Mouse (Mus musculus): ENCODE data around the gene Ppard. TPM values are rescaled to one million over a fixed set of nuclear protein-coding genes. Genes with fewer than 3 reads are reported as not detected.

Ppard gene
- polyA plus RNA-seq, 1 experiment from 2014 or later, result 2.9 TPM

DNA sequence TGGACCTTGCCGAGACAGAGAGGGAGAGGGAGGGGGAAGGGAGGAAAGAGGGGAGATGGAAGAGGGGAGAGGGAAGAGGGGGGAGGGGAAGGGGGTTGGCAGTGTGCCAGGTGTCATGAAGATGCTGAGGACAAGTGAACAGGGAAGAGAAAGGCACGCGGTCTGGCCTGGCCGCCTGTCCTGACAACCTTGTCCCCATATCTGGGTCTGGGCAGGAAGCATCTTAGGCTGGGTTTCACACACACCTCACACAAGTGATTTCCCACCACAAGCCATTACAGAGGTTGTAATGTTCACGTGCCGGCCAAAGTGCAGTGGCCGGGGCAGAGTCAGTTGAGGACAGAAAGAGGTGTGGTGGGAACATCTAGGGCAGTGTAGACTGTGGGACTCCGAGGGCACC is 55.1 kb downstream of the Ppard start:
- WGBS, result 72% methylated on average over 8 of the region's 8 CpGs
- ATAC-seq (ENCODE audit: low read depth), result no peak

DNA sequence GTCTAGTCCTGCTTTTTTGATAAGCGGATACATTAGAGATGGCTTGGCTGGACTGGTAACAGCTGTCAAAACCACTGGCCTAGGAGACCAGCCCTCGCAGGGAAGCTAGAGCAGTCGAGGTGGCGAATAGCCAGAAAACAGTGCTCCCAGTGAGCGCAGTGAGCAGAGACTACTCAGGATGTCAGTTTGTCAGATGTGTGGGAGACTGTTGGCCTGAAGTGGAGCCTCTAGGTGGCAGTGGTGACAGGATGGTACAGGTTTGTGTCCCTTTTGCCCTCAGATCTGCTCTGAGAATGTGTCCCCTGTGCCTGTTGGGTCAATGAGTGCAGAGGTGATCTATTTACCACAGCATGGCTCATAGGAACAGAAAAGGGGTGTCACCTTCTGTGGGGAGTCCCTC is 55.5 kb downstream of the Ppard start:
- ATAC-seq (ENCODE audit: low read depth), result no peak
- H3K9me3 ChIP-seq (ENCODE audit: control insufficient read depth, low read length), result 0 out of 2 replicates have a peak, but pooled peaks cover 4% of the 10 kb centered on the region
- WGBS, result 66% methylated on average over 5 of the region's 5 CpGs
- H3K27me3 ChIP-seq (replicated peaks; ENCODE audit: control insufficient read depth, insufficient read depth, low read length), result no peaks in the 10 kb centered on the region
- no peak overlapping the region for H3K4me3 ChIP-seq (ENCODE audit: low read depth, low read length)
- H3K9ac ChIP-seq (ENCODE audit: low read depth, low read length), result no peak overlapping the region
- no peak overlapping the region for H3K27ac ChIP-seq (replicated peaks; ENCODE audit: low read depth, low read length)
- no peak overlapping the region for H3K4me2 ChIP-seq (ENCODE audit: low read depth, low read length)
- H3K36me3 ChIP-seq (ENCODE audit: control insufficient read depth, insufficient read depth, low read length), result peaks cover 8% of the 10 kb centered on the region; the same call in 1 of the 2 replicates
- no peak for DNase-seq (ENCODE audit: low spot score)
- no peaks in the 10 kb centered on the region for H3K4me1 ChIP-seq (ENCODE audit: control insufficient read depth, insufficient read depth, low read length)

More for the DNA sequence above, 55.1 kb downstream of the Ppard start:
- Histone ChIP-seq H3K4me3 (ENCODE audit: low read depth, low read length) (no peak overlapping the region), H3K4me1 (ENCODE audit: control insufficient read depth, insufficient read depth, low read length) (no peaks in the 10 kb centered on the region), H3K36me3 (ENCODE audit: control insufficient read depth, insufficient read depth, low read length) (peaks cover 8% of the 10 kb centered on the region; the same call in 1 of the 2 replicates), H3K4me2 (ENCODE audit: low read depth, low read length) (no peak overlapping the region), H3K9me3 (ENCODE audit: control insufficient read depth, low read length) (0 out of 2 replicates have a peak, but pooled peaks cover 4% of the 10 kb centered on the region), H3K27ac (replicated peaks; ENCODE audit: low read depth, low read length) (no peak overlapping the region), H3K9ac (ENCODE audit: low read depth, low read length) (no peak overlapping the region), H3K27me3 (replicated peaks; ENCODE audit: control insufficient read depth, insufficient read depth, low read length) (no peaks in the 10 kb centered on the region)
- no peak for DNase-seq (ENCODE audit: low spot score)

DNA sequence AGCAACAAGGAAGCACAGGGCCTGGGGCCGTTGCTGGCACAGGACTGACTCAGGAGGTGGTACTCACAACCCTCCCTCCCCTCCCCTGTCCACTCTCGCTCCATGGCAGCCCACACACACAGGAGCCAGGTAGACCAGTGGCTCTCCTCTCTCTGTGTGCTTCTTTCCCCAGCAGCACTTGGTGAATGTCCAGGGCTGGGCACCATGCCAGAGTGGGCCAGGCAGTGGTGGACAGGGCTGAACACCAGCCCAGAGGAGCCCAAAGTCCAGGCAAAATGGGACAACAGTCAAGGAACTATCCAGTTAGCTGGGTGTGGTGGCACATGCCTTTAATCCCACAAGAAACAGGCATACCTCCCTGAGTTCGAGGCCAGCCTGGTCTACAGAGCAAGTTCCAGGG is 57.8 kb downstream of the Ppard start:
- 0 out of 2 replicates have a peak, but pooled peaks cover 4% of the 10 kb centered on the region for H3K9me3 ChIP-seq (ENCODE audit: control insufficient read depth, low read length)
- H3K36me3 ChIP-seq (ENCODE audit: control insufficient read depth, insufficient read depth, low read length), result peaks cover 8% of the 10 kb centered on the region; the same call in 1 of the 2 replicates
- no peaks in the 10 kb centered on the region for H3K4me1 ChIP-seq (ENCODE audit: control insufficient read depth, insufficient read depth, low read length)
- ATAC-seq (ENCODE audit: low read depth) (no peak), DNase-seq (ENCODE audit: low spot score) (no peak)
- no peak overlapping the region for H3K4me3 ChIP-seq (ENCODE audit: low read depth, low read length)
- no peaks in the 10 kb centered on the region for H3K27me3 ChIP-seq (replicated peaks; ENCODE audit: control insufficient read depth, insufficient read depth, low read length)
- H3K9ac ChIP-seq (ENCODE audit: low read depth, low read length), result no peak overlapping the region
- no peak overlapping the region for H3K4me2 ChIP-seq (ENCODE audit: low read depth, low read length)
- WGBS, result 69% methylated on average over 3 of the region's 3 CpGs
- H3K27ac ChIP-seq (replicated peaks; ENCODE audit: low read depth, low read length), result no peak overlapping the region

DNA sequence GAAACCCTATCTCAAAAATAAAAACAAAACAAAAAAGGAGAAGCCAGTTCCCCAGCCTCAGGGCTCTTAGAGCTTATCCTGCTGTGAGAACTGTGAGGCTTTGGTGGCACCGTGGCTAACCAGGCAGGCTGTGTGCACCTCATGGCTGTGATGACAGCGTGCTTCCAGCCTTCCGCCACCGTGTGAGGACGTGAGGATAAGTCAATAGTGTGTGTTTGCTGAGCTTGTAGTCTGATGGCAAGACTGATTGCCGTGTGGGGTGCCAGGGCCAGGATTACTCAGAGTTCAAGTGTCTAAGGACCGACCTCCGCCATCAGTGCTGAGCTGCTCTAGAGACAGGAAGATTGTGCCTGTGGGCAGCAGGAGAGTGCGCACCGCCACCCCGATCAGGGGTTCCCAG is 58.2 kb downstream of the Ppard start:
- Histone ChIP-seq H3K4me1 (ENCODE audit: control insufficient read depth, insufficient read depth, low read length) (no peaks in the 10 kb centered on the region), H3K9me3 (ENCODE audit: control insufficient read depth, low read length) (0 out of 2 replicates have a peak, but pooled peaks cover 4% of the 10 kb centered on the region), H3K4me3 (ENCODE audit: low read depth, low read length) (no peak overlapping the region), H3K36me3 (ENCODE audit: control insufficient read depth, insufficient read depth, low read length) (peaks cover 8% of the 10 kb centered on the region; the same call in 1 of the 2 replicates), H3K4me2 (ENCODE audit: low read depth, low read length) (no peak overlapping the region), H3K9ac (ENCODE audit: low read depth, low read length) (no peak overlapping the region), H3K27ac (replicated peaks; ENCODE audit: low read depth, low read length) (no peak overlapping the region), H3K27me3 (replicated peaks; ENCODE audit: control insufficient read depth, insufficient read depth, low read length) (no peaks in the 10 kb centered on the region)
- no peak for ATAC-seq (ENCODE audit: low read depth)
- DNase-seq (ENCODE audit: low spot score), result no peak
- 79% methylated on average over 11 of the region's 11 CpGs for WGBS

DNA sequence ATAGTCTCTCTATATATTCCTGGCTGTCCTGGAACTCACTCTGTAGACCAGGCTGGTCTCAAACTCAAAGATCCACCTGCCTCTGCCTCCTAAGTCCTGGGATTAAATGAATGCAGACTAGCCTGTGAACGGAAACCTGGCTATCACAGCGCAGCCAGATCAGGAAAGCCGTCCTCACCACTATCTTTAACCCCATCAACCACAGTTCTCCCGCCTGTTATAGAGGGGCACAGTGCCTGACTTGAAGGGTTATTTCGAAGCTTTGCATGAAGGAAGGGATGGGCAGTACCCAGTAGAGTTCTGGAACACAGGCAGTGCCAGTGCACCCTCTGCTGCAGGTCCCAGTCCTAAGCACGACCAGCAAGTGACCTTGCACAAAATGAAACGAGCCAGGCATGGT is 58.8 kb downstream of the Ppard start:
- H3K4me2 ChIP-seq (ENCODE audit: low read depth, low read length), result no peak overlapping the region
- H3K9me3 ChIP-seq (ENCODE audit: control insufficient read depth, low read length), result 0 out of 2 replicates have a peak, but pooled peaks cover 4% of the 10 kb centered on the region
- no peak overlapping the region for H3K9ac ChIP-seq (ENCODE audit: low read depth, low read length)
- H3K27me3 ChIP-seq (replicated peaks; ENCODE audit: control insufficient read depth, insufficient read depth, low read length), result no peaks in the 10 kb centered on the region
- no peak overlapping the region for H3K4me3 ChIP-seq (ENCODE audit: low read depth, low read length)
- H3K4me1 ChIP-seq (ENCODE audit: control insufficient read depth, insufficient read depth, low read length), result no peaks in the 10 kb centered on the region
- ATAC-seq (ENCODE audit: low read depth) (no peak), DNase-seq (ENCODE audit: low spot score) (no peak)
- WGBS, result 79% methylated on average over 7 of the region's 7 CpGs
- H3K27ac ChIP-seq (replicated peaks; ENCODE audit: low read depth, low read length), result no peak overlapping the region
- peaks cover 8% of the 10 kb centered on the region; the same call in 1 of the 2 replicates for H3K36me3 ChIP-seq (ENCODE audit: control insufficient read depth, insufficient read depth, low read length)

DNA sequence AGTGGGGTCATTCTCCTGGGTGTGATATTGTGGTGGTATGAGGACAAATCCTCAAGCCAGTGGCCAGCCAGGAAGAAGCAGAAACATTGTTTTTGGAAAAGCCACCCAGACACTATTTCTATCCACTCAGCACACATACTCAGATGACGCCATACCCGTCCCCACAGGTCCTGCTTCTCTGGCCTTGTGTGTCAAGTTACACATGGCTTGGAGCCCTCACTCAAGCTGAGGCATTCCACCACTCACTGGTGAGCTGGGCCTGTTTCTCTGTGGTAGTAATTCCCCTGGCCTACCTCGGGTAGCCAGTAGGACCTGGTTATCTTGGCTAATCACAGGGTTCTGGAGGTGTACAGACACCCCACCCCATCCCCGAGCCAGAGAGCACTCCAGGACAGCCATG is 61.2 kb downstream of the Ppard start:
- Histone ChIP-seq H3K36me3 (ENCODE audit: control insufficient read depth, insufficient read depth, low read length) (peaks cover 14% of the 10 kb centered on the region), H3K9me3 (ENCODE audit: control insufficient read depth, low read length) (0 out of 2 replicates have a peak, but pooled peaks cover 4% of the 10 kb centered on the region), H3K4me2 (ENCODE audit: low read depth, low read length) (no peak overlapping the region), H3K27ac (replicated peaks; ENCODE audit: low read depth, low read length) (no peak overlapping the region), H3K4me1 (ENCODE audit: control insufficient read depth, insufficient read depth, low read length) (no peaks in the 10 kb centered on the region), H3K4me3 (ENCODE audit: low read depth, low read length) (no peak overlapping the region), H3K27me3 (replicated peaks; ENCODE audit: control insufficient read depth, insufficient read depth, low read length) (no peaks in the 10 kb centered on the region), H3K9ac (ENCODE audit: low read depth, low read length) (no peak overlapping the region)
- 43% methylated on average over 4 of the region's 4 CpGs for WGBS
- ATAC-seq (ENCODE audit: low read depth), result no peak
- peak; percentile 55 for DNase-seq (ENCODE audit: low spot score)

DNA sequence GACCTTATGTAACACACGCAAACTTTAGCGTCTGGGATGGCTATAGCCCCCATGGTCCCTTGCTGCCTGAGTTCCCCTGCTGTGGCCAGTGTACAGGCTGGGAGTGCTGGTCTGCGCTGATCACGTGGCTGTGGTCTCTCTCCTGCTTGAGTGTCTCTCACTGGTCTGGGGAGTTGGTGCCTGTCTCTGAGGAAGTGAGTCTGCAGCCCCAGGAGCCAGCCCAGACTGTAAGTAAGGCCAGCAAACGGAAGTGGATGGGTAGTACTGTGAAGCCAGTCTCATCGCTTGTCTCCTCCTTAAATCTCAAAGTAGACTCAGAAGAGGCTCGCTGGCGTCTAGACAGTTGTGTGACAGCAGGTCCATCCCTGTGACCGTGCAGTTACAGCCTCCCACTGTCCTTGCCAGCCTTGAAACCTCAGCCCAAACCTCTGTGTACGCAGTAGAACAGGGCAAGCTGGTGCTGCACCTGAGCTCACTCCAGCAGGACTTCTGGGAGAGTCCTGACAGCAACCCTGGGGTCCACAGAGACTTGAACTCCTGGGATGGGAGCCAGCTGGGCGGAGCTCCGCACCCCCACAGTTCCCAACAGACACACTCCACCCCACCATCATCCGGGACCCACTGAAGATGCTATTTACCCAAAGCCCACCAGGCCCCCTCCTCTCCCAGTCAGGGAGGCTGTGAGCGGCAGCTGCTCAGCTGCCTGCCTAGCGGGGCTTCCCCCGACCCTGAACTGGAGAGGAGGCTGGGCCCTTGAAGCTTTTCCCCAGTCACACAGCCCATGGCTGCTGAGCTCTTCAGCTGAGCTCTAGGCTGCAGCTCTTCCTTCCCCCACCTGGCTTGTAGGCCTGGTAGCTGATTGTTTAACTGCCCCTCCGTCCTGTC is 62.2 kb downstream of the Ppard start:
- H3K9ac ChIP-seq (ENCODE audit: low read depth, low read length), result peak overlapping the region; percentile 19; the same call in 1 of the 2 replicates
- ATAC-seq (ENCODE audit: low read depth), result peak; percentile 45
- 60% methylated on average over 12 of the region's 17 CpGs for WGBS

DNA sequence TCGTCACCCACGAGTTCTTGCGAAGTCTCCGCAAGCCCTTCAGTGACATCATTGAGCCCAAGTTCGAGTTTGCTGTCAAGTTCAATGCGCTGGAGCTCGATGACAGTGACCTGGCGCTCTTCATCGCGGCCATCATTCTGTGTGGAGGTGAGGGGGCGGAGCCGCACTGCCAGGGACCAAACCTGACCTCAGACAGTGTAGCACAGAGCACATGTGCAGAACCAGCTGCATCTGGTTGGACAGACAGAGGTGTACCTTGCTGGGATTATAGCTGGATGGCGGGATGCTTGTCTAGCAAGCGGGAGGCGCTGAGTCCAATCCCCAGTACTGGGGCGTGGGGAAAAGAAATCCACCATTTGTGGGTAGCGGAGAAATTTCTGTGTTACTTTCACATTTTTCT is 66.4 kb downstream of the Ppard start:
- Histone ChIP-seq H3K9ac (ENCODE audit: low read depth, low read length) (no peak overlapping the region), H3K27me3 (replicated peaks; ENCODE audit: control insufficient read depth, insufficient read depth, low read length) (no peaks in the 10 kb centered on the region), H3K4me2 (ENCODE audit: low read depth, low read length) (no peak overlapping the region), H3K4me1 (ENCODE audit: control insufficient read depth, insufficient read depth, low read length) (no peaks in the 10 kb centered on the region; the same call in 1 of the 2 replicates), H3K4me3 (ENCODE audit: low read depth, low read length) (no peak overlapping the region), H3K9me3 (ENCODE audit: control insufficient read depth, low read length) (no peaks in the 10 kb centered on the region), H3K27ac (replicated peaks; ENCODE audit: low read depth, low read length) (no peak overlapping the region), H3K36me3 (ENCODE audit: control insufficient read depth, insufficient read depth, low read length) (peaks cover 20% of the 10 kb centered on the region)
- WGBS, result 94% methylated on average over 17 of the region's 17 CpGs
- ATAC-seq (ENCODE audit: low read depth) (no peak), DNase-seq (ENCODE audit: low spot score) (no peak)

More for the DNA sequence above, 62.2 kb downstream of the Ppard start:
- H3K36me3 ChIP-seq (ENCODE audit: control insufficient read depth, insufficient read depth, low read length), result peaks cover 21% of the 10 kb centered on the region
- H3K4me1 ChIP-seq (ENCODE audit: control insufficient read depth, insufficient read depth, low read length), result no peaks in the 10 kb centered on the region
- H3K4me3 ChIP-seq (ENCODE audit: low read depth, low read length), result no peak overlapping the region
- H3K27me3 ChIP-seq (replicated peaks; ENCODE audit: control insufficient read depth, insufficient read depth, low read length), result no peaks in the 10 kb centered on the region
- H3K4me2 ChIP-seq (ENCODE audit: low read depth, low read length), result no peak overlapping the region
- 0 out of 2 replicates have a peak, but pooled peaks cover 4% of the 10 kb centered on the region for H3K9me3 ChIP-seq (ENCODE audit: control insufficient read depth, low read length)
- H3K27ac ChIP-seq (replicated peaks; ENCODE audit: low read depth, low read length), result peak overlapping the region; percentile 15; the same call in 1 of the 2 replicates
- DNase-seq (ENCODE audit: low spot score), result peak; percentile 30

Measured in embryonic facial prominence, embryonic 14.5 days (tissue).